Mouse (Mus musculus) retina, adult 2 months (tissue): ENCODE measurements around the gene Ltbp1.

Experiments used
- DNase-seq: peaks from one replicate; pipeline ENCODE4 v3.0.0-alpha.2; 2012; ENCODE audit warnings: low read depth, low spot score

Ltbp1 gene

DNA sequence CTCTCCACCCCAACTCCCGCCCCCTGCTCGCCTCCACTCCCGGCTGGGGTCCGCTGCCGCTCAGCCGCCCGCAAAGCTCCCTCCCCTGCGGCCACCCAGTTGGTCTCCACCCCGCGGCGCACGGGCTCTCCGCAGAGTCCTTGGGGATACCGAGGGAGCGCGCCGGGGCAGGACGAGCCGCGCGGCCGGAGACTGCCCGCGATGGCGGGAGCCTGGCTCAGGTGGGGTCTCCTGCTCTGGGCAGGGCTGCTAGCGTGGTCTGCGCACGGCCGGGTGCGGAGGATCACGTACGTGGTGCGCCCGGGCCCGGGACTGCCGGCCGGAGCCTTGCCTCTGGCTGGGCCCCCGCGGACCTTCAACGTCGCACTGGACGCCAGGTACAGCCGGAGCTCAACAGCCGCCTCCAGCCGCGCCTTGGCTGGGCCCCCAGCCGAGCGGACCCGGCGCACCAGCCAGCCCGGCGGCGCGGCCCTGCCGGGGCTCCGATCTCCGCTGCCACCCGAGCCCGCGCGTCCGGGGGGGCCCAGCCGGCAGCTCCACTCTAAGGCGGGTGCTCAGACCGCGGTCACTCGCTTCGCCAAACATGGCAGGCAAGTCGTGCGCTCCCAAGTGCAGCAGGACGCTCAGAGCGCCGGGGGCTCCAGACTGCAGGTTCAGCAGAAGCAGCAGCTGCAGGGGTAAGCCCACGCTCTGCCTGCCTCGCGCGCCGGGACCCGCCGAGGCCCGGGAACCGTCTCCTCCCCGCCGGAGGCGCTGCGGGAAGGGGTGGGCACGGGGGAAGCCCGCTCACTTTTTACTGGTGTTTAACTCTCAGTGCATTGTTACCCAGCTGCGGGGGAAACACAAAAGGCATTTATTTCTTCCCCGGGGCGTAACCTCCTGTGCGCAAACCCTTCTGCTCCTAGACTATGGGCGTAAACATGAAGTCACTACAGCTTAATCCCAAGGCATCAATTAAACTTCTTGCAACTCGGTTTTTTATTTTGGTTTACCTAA lies 615 bp downstream of the Ltbp1 start:
- no peak for DNase-seq

DNA sequence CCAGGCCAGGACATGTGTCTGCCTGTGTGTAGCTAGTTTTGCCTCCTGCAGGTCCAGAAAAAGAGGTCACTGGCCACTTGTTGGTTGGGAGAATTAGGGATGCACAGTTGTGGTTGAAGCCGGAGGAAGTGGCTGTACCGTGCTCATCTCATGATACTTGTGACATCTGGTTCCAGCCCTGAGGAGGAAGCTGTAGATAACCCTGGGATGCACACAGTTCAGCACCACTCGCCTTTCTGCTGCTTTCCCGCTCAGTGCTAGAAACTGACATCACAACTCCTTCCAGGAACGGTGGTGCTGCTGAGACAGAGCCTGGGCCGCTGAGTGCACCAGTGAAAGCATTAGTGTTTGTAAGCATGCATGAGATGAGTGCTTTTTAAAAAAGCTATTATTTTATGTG lies 5.6 kb downstream of the Ltbp1 start:
- DNase-seq, result no peak

DNA sequence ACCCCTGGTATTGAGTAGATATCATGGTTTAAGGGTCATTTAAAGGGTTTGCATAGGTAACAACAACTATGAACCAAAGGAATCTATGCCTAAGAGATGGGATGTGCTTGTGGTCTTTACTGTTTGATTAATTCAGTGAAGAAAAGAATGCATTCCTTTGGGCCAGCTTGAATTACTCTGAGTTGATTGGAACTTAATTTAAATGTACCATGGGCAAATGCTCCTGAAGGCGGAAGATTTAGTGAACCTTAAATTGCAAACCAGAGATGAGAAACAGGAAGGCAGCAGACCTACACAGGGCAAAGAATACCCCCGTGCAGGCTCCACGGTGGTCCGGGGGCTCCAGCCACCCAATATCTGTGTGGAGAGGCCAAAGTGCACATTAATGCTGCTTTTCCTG lies 7.8 kb downstream of the Ltbp1 start:
- no peak for DNase-seq

DNA sequence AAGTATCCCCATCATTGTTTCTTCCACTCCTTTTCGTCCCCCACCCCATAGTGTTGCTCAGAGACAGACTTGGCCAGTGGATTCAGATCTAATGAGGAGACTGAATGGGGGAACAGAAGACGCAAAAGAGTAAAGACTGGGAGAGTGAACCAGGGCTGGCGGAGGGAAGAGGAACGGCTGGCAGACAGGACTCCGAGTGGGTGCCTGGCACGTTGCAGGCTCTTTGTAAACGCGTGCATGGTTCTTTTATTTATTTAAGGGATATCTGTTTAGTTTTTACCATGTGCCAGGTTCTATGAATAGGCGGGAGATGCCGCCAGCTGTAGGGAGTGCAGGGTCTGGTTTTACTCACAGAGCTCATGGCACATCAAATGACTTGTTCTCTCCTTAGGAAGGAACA lies 8.5 kb downstream of the Ltbp1 start:
- no peak for DNase-seq

DNA sequence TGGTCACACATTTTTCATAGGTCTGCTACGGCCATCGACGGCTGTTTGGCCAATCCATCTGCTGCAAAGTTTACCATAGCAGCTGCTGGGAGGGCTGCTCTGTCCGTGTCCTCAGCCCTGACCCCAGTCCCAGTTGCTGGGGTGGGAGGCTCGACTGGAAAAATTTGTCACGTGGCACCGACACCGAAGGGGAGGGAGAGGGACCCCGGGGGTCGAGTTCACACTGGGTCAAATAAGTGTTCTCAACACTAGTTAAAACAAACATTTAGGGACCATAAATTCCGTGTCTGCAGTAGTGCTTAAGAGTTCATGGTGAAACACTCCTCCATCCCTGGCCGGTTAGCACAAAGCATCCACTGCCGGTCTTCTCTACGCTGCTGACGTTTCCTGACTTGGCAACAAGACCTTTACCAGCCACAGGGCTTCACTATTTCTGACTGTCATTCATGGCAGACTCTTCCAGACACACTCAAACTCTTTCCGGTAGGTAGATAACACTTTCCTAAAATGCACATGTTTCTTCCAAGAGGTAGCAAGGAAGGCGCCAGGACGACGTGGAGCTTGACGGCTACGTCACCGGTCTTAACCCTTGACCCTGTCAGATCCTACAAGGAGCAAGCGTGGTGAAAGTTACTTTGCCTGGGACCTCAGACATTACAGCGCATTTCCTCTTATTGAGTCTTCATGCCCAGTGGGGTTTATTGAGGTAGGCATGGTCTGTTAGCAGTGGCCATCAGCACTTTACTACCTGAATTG lies 9.4 kb downstream of the Ltbp1 start:
- DNase-seq, result no peak

DNA sequence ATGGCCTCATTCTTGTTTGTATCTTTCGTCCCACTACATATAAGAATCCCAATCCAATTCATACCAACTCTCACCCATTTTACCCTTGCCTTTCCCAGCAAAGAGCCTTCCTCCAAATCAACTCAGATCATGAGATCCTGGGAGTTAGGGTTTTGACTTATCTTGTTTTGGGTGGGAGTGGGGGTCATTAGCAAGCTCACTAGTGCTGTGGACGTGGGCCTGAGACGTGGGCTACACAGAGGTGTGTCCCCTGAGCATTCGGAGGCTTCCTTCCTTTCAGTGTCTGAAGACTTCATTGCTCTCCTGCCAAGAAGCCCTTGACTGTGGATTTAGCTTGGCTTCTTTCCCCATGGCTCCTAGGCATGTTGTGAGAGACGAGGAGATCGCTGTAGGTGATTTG lies 10.2 kb downstream of the Ltbp1 start:
- DNase-seq, result no peak

DNA sequence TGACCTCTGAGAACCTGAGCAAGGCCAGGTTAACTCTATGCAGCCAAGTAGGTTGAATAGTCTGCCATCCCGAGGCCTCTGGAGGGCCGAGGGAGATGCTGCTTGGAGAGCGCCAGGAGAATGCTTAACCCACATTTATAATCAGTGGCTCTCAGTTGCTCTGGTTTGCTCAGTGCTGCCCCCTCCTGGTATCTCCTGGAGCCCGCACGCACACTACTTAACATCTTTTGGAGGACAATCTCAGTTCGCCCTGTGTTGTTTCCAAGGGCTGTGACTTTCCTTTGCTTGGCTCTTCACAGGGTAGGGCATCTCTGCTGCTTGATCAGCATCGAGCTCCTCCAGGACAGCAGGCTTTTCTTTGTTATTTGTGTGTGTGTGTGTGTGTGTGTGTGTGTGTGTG lies 12.1 kb downstream of the Ltbp1 start:
- no peak for DNase-seq

DNA sequence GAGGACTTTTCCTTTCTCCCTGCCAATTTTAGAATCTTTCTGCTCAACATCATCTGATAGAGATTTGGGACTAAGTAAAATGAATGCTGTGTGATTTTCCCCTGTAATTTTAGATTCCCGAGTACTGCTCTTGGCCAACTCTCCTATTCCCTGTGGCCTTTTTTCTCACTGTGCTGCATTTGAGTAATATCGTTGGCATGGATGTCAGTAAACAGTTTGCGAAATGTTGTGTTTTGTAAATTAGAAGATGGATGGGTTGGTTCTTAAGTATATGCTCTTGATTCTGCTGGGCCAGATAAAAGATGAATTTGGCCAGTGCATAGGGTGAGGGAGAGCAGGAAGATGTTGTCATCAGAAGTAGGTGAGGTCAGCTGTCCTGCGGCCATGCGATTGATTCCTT lies 12.8 kb downstream of the Ltbp1 start:
- DNase-seq, result no peak

DNA sequence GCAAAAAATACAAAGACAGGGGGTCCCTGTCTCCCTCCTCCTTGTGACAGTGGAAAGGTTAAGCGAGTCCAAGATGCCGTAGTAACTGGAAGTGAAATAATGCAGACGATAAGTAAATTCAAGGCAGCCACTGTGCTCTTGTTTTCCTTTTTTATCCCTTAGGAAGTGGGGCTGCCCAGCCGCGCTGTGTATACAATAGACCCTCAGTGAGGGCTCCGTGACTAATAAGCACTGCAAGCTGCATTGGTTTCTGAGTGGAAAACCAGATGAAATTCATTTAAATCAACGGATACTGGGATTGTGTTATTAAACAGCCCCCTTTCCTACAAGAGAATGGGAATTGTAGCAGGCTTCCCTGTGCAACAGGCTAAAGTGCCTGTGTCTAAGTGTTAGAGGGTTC lies 14.7 kb downstream of the Ltbp1 start:
- no peak for DNase-seq

DNA sequence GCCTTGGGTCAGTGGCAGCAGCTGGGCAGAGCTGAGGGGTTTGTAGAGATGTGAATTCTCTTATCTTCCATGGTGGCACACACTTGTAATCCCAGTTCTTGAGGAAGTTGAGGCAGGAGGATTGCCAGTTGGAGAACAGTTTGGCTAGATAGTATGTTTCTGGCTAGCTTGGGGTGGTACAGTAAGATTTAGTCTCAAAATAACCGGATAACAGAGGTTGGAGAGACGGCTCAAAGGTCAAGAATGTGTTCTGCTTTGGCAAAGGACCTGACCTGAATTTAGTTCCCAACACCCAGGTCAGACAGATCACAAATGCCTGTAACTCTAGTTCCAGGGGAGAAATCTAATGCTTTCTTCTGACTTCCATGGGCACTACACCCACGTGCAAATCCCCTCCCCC lies 15.3 kb downstream of the Ltbp1 start:
- no peak for DNase-seq

DNA sequence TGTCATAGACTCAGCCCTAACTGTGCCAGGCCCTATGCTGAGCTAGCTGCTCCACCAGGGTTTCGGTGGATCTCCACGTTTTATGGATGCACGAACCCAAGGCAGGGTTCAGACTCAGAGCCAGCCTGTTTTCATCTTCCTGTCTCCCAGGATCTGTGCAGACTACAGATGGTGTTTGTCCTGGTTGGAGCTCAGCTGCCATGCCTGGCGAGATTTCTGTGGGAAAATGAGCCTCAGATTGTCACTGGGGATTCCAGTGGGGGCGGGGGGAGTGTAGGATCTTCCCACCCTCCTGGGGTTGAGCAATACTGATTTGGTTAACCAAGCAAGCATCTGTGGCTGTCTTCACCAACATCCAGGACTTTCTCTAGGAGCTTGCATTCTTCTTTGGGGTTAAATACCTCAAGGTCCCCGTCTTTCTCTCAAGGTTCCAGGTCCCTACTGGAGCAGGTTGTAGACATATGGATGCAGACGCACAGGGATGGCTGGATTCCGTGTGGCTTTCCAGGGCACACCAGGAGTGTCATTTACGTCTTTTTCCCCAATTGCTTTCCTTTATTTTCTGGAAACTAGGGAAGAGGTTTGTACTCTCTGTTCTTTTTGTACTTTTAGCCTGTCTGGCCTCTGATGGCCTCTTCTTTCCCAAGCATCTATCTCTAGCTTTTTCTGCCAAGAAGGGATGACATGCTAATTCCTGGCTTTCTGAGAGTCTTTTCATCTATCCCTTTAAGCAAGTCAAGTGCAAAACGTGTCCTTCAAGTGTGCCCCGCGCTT lies 22.2 kb downstream of the Ltbp1 start:
- DNase-seq, result no peak

DNA sequence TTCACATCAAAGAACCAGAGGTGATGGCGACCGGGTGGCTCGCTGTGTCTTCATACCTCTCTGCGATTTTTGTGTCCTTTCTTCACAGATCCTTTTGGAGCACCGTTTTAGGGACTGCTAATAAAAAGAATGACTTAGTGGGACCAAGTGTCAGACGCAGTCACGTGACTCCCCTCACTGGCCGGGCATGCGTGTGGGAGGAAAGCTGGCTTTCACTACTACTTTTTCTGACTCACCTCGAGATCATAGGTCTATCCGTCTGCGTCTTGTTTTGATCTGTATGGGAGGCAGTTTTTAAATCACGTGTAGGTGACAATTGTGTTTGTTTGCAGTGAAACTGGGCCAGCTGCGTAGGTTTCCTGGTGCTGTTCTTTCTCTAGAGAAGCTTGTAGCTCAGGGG lies 28.0 kb downstream of the Ltbp1 start:
- DNase-seq, result no peak

DNA sequence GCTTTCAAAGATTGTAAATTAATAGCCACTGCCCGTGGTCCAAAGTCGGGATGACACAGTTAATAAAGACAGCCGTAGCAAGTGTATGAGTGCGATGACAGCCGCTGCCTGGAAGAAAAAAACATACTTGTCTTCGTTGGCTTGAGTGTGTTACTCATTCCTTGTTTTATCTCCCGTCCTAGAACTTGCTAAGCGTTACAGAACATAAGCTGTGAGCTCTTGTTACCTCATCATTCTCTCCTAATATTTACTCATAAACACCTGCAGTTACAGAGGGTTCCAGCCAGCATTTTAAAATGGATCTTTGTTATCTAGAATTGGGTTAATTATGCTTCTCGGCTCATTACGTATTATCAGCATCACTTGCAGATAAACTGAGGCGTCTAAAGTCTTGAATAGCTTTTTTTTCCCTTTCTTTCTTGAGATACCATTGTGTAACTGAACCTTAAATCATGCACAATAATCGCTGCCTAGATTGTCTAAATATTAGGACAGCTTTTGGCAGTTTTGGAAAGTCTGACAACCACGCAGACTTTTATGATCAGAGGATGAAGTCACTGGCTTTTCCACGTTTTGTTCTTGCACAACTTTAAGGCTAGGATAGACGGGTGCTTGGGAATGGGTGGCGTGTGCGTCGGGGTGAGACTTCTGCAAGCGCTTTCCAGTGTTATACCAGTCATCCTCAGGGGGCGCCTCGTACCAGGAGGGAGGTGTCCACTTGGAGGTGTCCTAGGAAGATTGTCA lies 28.7 kb downstream of the Ltbp1 start:
- no peak for DNase-seq

DNA sequence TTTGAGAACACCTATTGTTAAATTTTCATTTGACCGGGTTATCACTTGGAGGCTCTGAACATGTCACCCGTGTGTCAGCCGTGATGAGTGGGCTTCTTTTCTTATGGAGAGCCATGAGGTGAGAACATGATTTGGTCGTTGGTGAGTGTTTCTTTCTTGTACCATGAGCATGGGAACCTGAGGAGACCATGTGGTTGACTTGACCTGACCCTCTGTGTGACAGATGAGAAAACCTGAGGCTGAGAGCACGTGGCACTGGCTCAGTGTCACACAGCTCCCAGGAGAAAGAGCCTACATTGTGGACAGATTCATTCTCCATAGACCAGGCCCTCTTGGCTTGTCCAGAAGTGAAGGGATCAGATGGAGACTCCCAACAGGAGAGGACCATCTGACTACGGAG lies 31.5 kb downstream of the Ltbp1 start:
- DNase-seq, result no peak

DNA sequence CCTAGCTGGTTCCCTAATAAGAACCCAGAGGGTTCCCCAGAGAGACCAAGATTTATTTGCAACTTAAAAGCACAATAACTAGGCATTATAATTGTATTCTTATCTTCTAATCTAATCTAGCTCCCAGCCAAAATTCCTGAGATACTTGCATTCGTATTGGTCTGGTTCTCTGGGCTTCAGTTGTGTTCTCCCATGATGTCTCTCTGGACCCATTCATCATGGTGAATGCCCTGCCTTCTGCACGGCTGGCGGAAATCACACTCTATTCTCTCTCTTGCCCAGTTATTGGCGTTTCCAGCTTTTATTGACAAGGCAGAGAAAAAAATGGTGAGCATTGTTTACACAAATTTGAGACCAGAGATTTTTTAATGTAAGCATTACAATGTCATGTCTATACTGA lies 33.6 kb downstream of the Ltbp1 start:
- DNase-seq, result no peak

DNA sequence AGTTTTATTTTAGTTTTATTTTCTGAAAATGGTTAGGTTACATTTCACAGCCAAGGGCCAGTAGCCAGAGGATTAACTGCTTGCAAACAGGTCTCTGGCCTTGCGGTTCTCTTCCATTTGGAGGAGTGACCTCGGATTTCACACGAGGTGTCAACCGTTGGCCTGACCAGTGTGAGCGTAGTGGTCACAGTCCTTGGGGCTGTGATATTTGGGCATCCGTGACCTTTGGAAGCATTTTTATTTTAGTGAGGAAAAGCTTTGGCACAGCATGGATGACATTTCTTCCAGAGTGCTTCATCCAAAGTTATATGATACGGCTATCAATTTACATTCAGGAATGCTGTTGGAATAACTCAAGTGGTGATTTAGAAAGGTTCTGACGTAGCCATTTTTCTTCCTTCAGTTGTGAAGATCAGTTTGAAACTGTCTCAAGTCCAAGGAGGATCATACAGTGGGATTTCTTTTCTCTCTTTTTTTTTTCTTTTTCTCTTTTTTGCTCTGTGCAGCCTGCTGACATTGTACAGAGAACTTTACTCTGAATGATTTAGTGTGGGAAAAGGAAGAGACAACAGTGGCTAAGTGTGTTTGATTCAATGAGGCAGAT lies 44.1 kb downstream of the Ltbp1 start:
- DNase-seq, result no peak

DNA sequence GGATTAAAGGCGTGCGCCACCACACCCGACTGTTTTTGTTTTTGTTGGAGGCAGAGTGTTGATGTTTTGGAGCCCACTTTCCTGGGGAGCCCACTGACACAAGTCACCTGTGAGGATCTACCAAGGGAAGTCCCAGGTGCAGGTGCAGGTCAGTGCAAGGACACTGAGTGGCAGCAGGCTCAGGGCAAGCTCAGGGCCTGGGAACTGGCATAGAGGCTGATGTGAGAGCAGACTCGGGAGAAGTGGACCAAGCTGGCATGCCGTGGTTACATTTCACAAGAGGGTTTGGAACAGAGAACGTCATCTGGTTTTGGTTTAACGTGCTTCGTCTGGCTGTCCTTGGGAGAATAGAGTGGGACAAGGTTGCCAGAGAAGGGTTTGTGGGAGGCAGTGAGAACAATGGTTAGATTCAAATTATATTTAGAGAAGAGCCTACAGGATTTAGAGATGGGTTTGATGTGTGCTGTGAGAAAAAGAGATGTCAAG lies 46.1 kb downstream of the Ltbp1 start:
- no peak for DNase-seq

DNA sequence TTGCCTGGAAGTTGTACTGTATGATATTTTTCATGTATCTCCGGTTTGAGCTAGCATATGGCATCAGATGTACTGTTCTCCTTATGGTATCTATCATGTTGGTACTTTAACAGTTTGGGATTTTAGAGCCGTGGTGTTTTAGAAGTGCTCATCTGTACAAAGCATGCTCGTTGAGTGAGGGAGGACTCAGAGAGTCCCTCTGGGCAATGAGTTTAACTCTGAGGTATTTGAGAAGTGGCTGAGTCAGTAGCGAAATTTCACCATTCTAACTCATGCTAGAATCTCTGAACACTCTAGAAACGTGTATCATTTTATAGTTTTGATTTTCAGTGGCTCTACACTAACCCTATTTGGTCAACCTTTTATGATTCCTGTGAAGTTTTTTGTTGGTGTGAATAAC lies 49.9 kb downstream of the Ltbp1 start:
- DNase-seq, result no peak

DNA sequence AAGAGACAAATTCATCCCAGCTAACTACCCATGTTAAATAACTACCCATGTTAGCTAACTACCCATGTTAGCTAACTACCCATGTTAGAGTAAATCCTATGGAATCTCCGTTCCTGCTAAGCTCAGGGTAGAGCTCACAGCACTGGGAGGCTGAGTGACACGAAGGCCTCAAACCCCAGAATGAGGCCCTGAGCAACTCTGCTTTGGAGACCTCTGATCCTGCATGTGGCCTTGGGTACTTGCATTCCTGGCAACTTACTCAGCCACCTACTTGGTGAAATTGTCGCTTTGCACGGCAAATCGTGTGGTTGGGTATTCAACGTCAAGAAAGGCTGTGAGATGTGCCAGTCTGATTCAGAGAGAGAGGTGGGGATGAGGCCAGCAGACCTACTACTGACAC lies 50.6 kb downstream of the Ltbp1 start:
- DNase-seq, result no peak

DNA sequence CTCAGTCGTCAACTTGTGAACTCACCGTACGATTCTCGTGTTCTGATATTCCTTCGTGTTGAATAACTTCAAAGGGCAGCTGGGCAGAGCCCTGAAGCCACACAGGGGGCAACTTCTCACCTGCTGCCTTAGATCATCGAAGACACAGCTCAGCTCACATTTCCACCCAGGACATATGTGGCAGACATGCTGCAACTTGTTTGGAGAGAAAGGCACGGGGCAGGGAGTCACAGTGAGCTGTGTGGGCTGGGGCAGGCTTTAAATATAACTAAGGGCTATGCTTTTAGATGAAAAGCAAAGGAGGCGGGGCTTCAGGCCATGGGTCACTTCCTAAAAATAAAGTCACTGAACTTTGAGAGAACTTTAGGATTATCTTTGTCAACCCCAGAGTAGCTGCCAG lies 51.3 kb downstream of the Ltbp1 start:
- DNase-seq, result no peak

DNA sequence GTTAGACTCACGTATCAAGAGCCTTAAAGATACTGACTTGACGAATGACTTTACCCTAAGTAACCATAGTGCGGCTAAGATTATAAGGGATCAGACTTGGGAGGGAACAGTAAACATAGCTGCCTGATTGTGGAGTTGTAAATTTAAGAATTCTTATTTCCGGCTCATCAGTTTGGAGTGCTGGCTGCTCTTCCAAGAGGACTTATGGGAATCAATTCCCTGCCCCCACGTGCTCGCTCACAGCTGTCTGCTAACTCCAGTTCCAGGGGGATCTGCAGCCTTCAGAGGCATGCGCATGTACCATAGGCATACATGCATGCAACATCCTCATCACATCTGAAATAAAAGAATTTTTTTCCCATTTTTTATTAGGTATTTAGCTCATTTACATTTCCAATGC lies 61.0 kb downstream of the Ltbp1 start:
- DNase-seq, result no peak
